Mouse (Mus musculus) olfactory bulb, adult 2 months (tissue): ENCODE data around the gene Atp11b.

Experiments used
- CTCF ChIP-seq: fragments of 200-500 bp; IDR thresholded peaks from 2 replicates; pipeline ENCODE4 v1.5.1; 2012; ENCODE audit warnings: low read depth, mild to moderate bottlenecking, low read length, moderate library complexity; ENCODE audit not compliant: insufficient read depth
- POLR2A ChIP-seq: fragments of 200-500 bp; IDR thresholded peaks from 2 replicates; pipeline ENCODE4 v1.6.1; 2012; ENCODE audit warnings: mild to moderate bottlenecking, low read depth, low read length, moderate library complexity; ENCODE audit not compliant: insufficient read depth

- TF ChIP-seq CTCF: no peak
- no peak for TF ChIP-seq POLR2A
These were observed 129.4 kb downstream of the Atp11b start for GRCm38 (mm10) chr3:35883267-35883666.
